Mouse (Mus musculus) bone marrow macrophage, adult 2 months (primary cell): ENCODE data around the gene Tfap2a. TPM values are rescaled to one million over a fixed set of nuclear protein-coding genes. Genes with fewer than 3 reads are reported as not detected.

ENCODE experiments used
- H3K27ac ChIP-seq: 2 replicates; pipeline ENCODE4 v1.5.1; 2012; ENCODE audit warnings: low read depth, low read length; ENCODE audit not compliant: insufficient read depth
- H3K4me1 ChIP-seq: 2 replicates; pipeline ENCODE4 v1.6.1; 2012; ENCODE audit warnings: low read length; ENCODE audit not compliant: control insufficient read depth, insufficient read depth
- H3K4me3 ChIP-seq: 2 replicates; pipeline ENCODE4 v1.5.1; 2012; ENCODE audit warnings: mild to moderate bottlenecking, low read length, moderate library complexity; ENCODE audit not compliant: insufficient read depth
- CTCF ChIP-seq: IDR thresholded peaks from 2 replicates; pipeline ENCODE4 v1.5.1; 2012; ENCODE audit warnings: low read depth, mild to moderate bottlenecking, low read length, moderate library complexity
- POLR2A ChIP-seq: IDR thresholded peaks from 2 replicates; pipeline ENCODE4 v1.6.1; 2012; ENCODE audit warnings: mild to moderate bottlenecking, low read depth, low read length, borderline replicate concordance
- polyA plus RNA-seq: library from polyadenylated mRNA; stranded (reverse); fragments of >200 nt; gene quantifications from 2 replicates; pipeline ENCODE4 v1.2.4, GENCODE M21; 2012; ENCODE audit not compliant: missing spikeins, insufficient read depth, insufficient read length

The Tfap2a gene
- polyA plus RNA-seq, 1 experiment: not detected

- Histone ChIP-seq H3K4me1 (no peaks in the 10 kb centered on the region), H3K27ac (no peak overlapping the region), H3K4me3 (no peak overlapping the region)
- TF ChIP-seq CTCF (no peak), POLR2A (no peak)
Measured at GRCm38 (mm10) chr13:40705821-40706425, 32.3 kb downstream of the Tfap2a start.

- H3K27ac ChIP-seq: no peak overlapping the region
- H3K4me1 ChIP-seq: no peaks in the 10 kb centered on the region
- no peak overlapping the region for H3K4me3 ChIP-seq
- TF ChIP-seq CTCF (no peak), POLR2A (no peak)
Measured at GRCm38 (mm10) chr13:40704864-40705455, 33.2 kb downstream of the Tfap2a start.

- TF ChIP-seq CTCF: no peak
- Histone ChIP-seq H3K27ac (no peak overlapping the region), H3K4me3 (no peak overlapping the region), H3K4me1 (no peaks in the 10 kb centered on the region)
Measured at GRCm38 (mm10) chr13:40703982-40704501, 34.1 kb downstream of the Tfap2a start.

- Histone ChIP-seq H3K27ac (no peak overlapping the region), H3K4me3 (no peak overlapping the region), H3K4me1 (no peaks in the 10 kb centered on the region)
- TF ChIP-seq POLR2A: no peak
- no peak for TF ChIP-seq CTCF
Measured at GRCm38 (mm10) chr13:40703123-40703797, 34.9 kb downstream of the Tfap2a start.

- H3K4me3 ChIP-seq: no peak overlapping the region
- no peak overlapping the region for H3K27ac ChIP-seq
- no peak for TF ChIP-seq POLR2A
- TF ChIP-seq CTCF: no peak
- H3K4me1 ChIP-seq: no peaks in the 10 kb centered on the region
Measured at GRCm38 (mm10) chr13:40702361-40703122, 35.6 kb downstream of the Tfap2a start.

GRCm38 (mm10) chr13:40701691-40702090 lies 36.5 kb downstream of the Tfap2a start:
- Histone ChIP-seq H3K4me1 (no peaks in the 10 kb centered on the region), H3K4me3 (no peak overlapping the region), H3K27ac (no peak overlapping the region)
- TF ChIP-seq POLR2A: no peak
- TF ChIP-seq CTCF: no peak

GRCm38 (mm10) chr13:40685790-40686189 lies 52.4 kb downstream of the Tfap2a start:
- Histone ChIP-seq H3K4me3 (no peak overlapping the region), H3K4me1 (no peaks in the 10 kb centered on the region), H3K27ac (no peak overlapping the region)
- TF ChIP-seq CTCF (no peak), POLR2A (no peak)

GRCm38 (mm10) chr13:40676730-40677129 lies 61.4 kb downstream of the Tfap2a start:
- no peak overlapping the region for H3K4me3 ChIP-seq
- H3K27ac ChIP-seq: no peak overlapping the region
- TF ChIP-seq POLR2A (no peak), CTCF (no peak)
- H3K4me1 ChIP-seq: no peaks in the 10 kb centered on the region

Other genes starting within 250 kb of the Tfap2a start
- 0.67 and 0.91 TPM in 2 replicates for gene Gcnt2, start 121.4 kb upstream of the Tfap2a start, polyA plus RNA-seq